Mouse (Mus musculus): ENCODE measurements around the gene Nkap.
A peak's percentile ranks its signal among the peaks of the same experiment; 100 is the strongest.

Nkap gene

GRCm38 (mm10) chrX:37161169-37161568, 34.6 kb downstream of the Nkap start:
- no peak for DNase-seq

- no peak for DNase-seq
These were observed 36.5 kb downstream of the Nkap start for GRCm38 (mm10) chrX:37163115-37163514.

- peak; percentile 10 for DNase-seq
These were observed 40.5 kb downstream of the Nkap start for GRCm38 (mm10) chrX:37167085-37167484.

- DNase-seq: no peak
These were observed 42.1 kb downstream of the Nkap start, which contains the start of gene Akap14 for GRCm38 (mm10) chrX:37168742-37169141. Gene Akap14 (minus strand): TSS chrX:37168842.

GRCm38 (mm10) chrX:37184401-37184800, 57.8 kb downstream of the Nkap start:
- peak; percentile 10 for DNase-seq

- no peak for DNase-seq
These were observed 64.1 kb downstream of the Nkap start for GRCm38 (mm10) chrX:37190755-37191104.

- peak; percentile 86 for DNase-seq
These were observed 64.6 kb downstream of the Nkap start, which contains the start of the genes Ndufa1 and Rnf113a1 for GRCm38 (mm10) chrX:37191105-37191743. Gene Ndufa1 (minus strand): TSS chrX:37191163. Gene Rnf113a1 (plus strand): TSS chrX:37191245.

- peak; percentile 5 for DNase-seq
These were observed 65.3 kb downstream of the Nkap start for GRCm38 (mm10) chrX:37191744-37192379.

- no peak for DNase-seq
These were observed 72.1 kb downstream of the Nkap start for GRCm38 (mm10) chrX:37198676-37199075.
